Mouse (Mus musculus): ENCODE data around the gene Smad6.

- no peak for TF ChIP-seq POLR2A (IDR thresholded peaks at IDR 0.05; ENCODE audit: extremely low read depth, insufficient read depth, low read length)
- no peak for TF ChIP-seq CTCF (IDR thresholded peaks at IDR 0.05; ENCODE audit: extremely low read depth, insufficient read depth, low read length)
Measured at GRCm38 (mm10) chr9:63975996-63976395, 45.9 kb downstream of the Smad6 start.
